Mouse (Mus musculus): ENCODE measurements around the gene Sptbn1.

DNA sequence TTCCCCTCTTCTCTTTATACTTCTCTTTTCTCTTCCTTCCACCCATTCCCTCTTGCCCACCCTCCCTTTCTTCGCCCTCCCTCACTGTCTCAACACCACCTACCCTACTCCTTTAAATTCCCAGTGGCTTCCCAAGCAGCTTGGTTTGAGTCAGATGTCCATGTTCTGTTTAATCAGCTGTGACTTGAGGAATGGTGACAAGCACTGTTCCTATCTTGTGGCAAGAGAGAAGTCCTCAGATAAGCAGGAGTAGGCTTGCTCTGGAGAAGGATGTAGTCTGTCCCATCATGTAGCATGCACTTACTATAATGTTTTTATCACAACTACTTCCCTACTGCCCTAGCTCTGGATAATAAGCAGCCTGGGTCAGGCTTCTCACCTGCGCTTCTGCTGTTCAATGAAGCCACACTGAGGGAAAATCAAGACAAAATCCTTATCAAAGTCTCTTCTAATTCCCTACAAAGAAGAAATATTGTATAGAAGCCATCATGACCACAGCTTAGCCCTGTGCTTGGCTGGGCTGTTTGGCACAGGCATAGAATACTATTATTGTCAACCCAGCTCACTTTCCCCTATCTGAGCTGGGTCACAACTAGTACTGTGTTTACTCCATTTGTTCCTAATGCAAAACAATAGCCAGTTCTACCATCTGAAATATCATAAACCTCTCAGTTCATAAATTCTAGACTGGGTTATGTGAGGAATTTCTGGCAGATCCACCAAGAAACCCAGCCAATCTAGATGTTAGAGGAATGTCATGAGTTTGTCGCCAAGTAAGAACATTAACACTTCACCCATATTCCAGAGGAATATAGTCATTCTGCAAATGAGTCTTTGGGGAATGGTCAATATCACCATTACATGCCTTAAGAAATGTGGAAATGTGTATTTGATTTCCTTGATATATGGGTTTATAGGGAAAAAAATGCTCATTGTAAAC, 24.5 kb upstream of the Sptbn1 start:
- no peak for TF ChIP-seq CTCF (IDR thresholded peaks at IDR 0.05; ENCODE audit: borderline replicate concordance, extremely low read depth, insufficient read depth, insufficient read length)
- no peak for TF ChIP-seq POLR2A (IDR thresholded peaks at IDR 0.05; ENCODE audit: borderline replicate concordance, extremely low read depth, insufficient read depth, insufficient read length, poor library complexity, severe bottlenecking)
